Mouse (Mus musculus) kidney, adult 2 months (tissue): ENCODE measurements around the gene Fam209.

Experiments used
- CTCF ChIP-seq: fragments of 200-500 bp; conservative IDR thresholded peaks from 2 replicates; pipeline ENCODE4 v1.5.1; 2011; ENCODE audit warnings: low read depth, mild to moderate bottlenecking, control low read depth, low read length, moderate library complexity, mixed read lengths; ENCODE audit not compliant: insufficient read depth, insufficient read length
- POLR2A ChIP-seq: fragments of 200-500 bp; IDR thresholded peaks from one replicate; pipeline ENCODE4 v1.6.1; 2011; ENCODE audit warnings: low read depth, low read length, control low read depth

GRCm38 (mm10) chr2:172502168-172502567, 29.8 kb downstream of the Fam209 start:
- TF ChIP-seq CTCF (no peak), POLR2A (no peak)
